Mouse (Mus musculus) A20 (cell line): ENCODE results near the gene Rimbp3.
"Not testable (repeated sequence)": the region's sequence is repeated elsewhere in the genome, so short reads cannot be mapped to it uniquely, and the experiment has no call there.

ENCODE experiments used
- DNase-seq: peaks from one replicate; pipeline ENCODE4 v3.0.0-alpha.2; 2011; ENCODE audit warnings: low read depth, low spot score

Gene Rimbp3

DNA sequence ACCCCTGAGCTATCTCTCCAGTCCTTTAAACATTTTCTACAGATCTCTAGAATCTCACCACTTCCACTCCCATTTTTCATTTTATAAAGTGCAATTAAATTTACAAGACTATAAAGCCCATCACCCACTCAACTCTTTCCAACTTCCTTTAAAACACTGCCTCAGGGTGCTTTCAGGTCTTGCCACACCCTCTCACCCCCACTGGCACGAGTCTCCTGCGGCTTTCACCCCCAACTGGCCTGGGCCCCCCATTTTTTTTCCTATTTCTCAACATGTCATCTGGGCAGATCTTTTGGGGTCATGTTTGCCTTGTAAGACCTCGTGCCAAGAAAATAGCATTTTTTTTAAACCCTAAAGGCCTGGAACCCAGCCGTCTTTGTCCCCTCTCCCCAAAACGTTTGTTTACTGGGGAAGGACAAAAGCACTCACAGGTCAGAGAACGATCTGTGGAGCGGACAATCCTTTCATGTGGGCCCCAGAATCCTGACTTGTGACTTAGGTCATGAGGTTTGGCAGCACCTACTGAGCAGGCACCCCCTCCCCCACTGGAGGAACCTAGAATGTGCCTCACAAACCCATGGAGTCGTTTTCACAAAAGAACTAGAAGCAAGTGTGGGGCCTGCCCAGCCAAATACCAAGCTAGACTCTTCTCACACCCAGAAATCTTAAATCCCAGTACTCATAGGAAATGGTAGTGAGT, 8.7 kb downstream of the Rimbp3 start:
- DNase-seq = no peak

GRCm38 (mm10) chr16:17220127-17220733, 11.8 kb downstream of the Rimbp3 start:
- DNase-seq = no peak

DNA sequence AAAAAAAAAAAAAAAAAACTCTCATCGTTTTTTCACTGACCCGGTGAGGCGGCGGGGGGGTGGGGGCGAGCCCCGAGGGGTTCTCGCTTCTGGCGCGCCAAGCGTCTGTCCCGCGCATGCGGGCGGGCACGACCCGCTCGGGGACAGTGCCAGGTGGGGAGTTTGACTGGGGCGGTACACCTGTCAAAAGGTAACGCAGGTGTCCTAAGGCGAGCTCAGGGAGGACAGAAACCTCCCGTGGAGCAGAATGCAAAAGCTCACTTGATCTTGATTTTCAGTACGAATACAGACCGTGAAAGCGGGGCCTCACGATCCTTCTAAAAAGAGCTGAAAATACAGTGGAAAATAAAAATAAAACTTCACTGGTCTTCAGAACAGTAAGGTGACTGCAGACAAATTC, 13.8 kb downstream of the Rimbp3 start:
- peak; percentile 78 for DNase-seq

- no peak for DNase-seq
Observed at GRCm38 (mm10) chr16:17225584-17225983, 17.2 kb downstream of the Rimbp3 start.

DNA sequence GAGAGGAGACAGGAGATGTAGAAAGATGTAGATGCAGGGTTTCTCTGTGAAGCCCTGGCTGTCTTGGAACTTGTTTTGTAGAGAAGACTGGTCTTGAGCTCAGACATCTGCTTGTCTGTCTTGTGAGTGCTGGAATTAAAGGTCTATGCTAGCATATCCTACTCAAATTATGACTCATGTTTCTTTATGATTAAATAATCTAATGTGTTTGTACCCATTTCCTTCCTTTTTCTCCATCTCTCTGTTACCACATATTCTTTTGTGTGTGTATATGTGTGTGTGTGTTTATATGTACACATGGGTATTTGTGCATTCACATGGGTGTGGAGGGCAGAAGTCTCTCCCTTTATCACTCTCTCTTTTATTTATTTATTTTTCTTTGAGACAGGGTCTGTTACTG, 18.1 kb downstream of the Rimbp3 start:
- no peak for DNase-seq

DNA sequence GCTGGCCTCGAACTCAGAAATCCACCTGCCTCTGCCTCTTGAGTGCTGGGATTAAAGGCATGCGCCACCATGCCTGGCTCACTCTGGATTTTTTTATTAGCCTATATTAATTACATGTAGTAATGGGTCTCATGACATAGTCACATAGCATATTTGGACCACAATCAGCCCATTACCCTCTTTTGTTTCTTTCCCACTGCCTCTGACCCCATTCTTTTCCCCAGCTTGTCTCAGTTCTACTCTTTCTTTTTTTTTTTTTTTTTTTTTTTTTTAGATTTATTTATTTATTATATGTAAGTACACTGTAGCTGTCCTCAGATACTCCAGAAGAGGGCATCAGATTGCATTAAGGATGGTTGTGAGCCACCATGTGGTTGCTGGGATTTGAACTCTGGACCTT, 23.1 kb downstream of the Rimbp3 start:
- DNase-seq = not testable (repeated sequence)

DNA sequence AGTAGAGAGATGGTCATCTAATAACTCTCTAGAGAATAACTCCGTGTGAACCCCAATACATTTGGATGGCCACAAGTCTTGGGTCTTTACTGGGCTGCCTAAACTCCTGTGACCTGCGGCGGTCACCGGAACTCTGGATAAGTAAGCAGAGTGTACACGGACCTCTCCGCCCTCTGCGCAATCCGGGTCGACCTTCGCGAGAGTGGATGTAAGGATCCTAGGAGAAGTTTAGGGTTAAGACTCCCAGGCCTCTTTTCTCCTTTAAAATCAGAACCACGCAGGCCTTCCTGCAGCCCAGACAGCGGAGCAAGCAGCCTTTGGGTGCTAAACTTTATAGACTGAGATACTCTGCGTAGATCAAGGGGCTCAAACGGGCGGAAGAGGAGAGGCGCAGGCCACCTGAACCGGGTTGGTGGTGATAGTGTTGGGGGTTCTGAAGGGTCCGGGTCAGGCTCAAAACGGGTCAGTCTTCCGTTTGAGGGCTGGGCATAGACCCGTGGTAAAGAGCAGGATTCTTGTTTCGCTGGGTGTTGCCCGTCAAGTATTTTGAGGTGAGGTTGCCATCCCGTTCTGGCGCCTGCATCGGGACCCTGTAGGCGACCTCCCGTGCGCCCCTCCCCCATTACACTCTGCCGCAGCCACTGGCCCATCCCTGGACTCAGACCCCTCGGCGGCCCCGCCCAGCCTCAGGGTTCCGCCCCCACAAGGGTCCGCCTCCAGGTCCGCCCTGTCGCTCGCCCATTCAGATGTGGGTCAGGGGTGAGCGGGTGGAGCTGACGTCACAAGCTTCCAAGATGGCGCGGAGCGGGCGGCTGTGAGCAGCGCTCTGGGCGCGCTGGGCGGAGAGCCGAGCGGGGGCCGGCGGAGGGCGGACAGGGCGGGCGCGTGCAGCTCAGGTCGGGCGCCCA, 24.6 kb downstream of the Rimbp3 start, which contains the start of gene Hic2:
Gene Hic2, plus strand, starts transcription at position 779 of the 908 bp plus-strand sequence.
- peak; percentile 94 for DNase-seq

DNA sequence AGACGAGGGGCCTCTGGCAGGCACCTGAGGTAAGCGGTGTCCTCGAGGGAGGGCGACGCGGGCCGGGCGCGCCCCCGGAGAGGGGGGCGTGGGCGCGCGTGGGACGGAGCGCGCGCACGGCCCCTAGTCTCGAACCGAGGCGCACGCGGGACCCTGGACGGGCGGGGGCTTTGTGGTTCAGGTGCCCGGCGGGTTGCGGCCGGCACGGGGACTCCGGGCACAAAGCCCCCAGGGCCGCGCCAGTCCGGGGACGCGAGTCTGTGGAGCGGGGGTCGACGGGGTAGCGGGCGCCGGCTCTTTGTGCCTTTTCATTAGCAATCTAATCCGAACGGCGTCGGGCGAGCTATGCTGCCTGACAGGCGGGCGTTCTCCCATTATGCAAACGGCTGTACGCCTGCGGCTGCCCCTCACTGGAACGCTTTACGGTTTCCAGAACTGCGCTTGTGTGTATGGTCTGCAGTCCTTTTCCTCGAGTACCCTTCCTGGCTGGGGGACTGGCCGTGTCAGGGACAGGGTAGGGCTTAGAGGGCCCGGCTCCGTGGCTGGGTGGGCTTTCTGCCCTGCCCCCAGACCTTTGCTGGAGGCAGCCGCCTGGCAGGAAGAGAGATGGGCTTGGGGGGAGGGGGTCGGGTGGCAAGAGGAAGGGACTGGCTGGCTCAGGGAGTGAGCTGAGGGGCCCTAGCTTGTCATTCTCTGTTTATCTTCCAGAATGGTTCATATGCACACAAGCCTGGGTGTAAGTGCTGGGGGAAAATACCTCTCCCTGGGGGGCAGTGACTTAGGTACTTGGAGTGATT, 25.5 kb downstream of the Rimbp3 start:
- DNase-seq = peak; percentile 67

DNA sequence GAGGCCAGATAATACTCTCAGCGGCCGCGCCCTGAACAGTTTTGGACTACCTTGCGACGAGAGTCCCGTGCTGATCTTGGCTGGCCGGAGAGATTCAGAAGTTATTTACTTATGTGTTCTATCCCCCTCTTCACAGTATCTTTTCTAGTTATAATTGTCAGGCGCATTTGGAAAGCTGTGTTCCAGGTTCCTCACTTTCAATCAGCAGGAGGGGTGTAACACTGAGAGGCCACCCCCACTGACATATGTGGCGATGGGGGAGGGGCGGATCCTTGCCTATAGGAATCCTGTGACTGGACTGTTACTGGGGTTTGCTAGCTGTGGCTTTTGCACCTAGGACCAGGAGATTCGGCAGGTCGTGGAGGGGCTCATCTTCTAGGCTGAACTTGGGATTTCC, 26.1 kb downstream of the Rimbp3 start:
- no peak for DNase-seq

DNA sequence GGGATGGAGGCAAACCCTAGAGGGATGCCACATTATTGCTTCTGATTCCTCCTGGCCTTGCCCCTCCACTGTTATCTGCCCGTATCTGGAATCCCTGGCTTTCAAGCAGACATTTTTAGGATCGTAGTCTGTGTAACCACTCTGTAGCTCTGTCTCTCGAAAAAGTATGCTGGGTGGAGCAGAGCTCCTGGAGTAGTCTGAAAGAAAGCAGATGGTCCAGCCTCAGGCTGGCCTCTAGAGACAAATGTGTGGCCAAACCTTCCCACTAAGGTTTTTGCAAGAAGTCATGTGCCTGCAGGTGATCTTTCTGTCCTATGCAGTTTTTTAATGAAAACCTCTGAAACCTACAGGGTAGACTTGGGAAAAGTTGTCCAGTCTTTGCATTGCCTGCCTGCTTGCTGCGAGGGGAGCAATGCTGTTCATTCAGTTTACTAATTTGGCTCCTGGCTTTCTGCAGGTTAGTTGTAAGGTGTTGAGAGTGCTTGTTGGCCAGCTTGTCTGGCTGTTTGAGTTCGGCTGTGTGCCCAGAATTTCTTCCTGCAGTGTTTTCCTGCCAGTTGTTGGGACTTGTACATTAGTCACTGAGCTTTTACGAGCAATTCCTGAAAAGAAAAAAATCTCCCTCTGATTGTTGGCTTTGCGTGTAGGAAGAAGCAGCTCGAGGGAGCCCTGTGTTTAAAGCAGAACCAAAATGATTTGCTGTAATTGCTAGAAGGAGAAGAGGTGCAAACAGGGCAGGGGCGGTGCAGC, 26.7 kb downstream of the Rimbp3 start:
- no peak for DNase-seq

DNA sequence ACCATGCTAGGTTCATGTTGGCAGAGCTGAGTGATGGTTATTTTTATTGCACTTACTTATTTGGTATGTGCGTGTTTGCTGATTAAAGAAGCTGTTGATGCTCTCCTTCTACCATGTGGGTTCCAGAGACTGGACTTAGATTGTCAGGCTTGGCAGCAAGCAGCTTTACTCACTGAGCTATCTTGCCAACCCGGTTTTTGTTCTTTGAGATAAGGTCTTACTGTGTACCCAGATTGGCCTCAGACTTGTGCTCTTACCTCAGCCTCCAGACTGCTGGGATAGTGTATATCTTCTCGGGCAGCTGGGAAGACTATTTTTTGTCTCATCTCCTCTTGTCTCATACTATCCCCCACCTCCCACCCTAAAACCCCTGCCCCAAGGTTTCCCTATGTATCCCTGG, 29.2 kb downstream of the Rimbp3 start:
- no peak for DNase-seq

GRCm38 (mm10) chr16:17239409-17239808, 31.0 kb downstream of the Rimbp3 start:
- no peak for DNase-seq

DNA sequence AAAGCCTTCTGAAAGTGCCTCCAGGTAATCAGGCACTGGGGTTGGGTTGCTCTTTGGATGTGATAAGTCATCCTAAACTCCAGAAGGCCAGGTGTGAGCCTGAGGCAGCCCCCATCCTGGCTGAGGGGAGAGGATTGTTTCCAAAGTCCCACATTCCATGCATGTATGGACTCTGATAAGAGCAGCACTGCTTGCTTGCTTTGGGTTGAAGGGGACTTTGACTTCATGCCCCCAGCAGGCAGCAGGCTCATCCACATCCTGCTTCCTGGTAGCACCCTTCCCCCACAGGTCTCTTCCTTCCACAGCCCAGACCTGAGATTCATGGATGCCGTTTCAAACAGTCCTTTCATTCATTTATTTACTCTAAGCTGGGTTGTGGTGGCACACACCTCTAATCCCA, 35.3 kb downstream of the Rimbp3 start:
- no peak for DNase-seq

GRCm38 (mm10) chr16:17244996-17245395, 36.6 kb downstream of the Rimbp3 start:
- DNase-seq = no peak

- no peak for DNase-seq
Observed at GRCm38 (mm10) chr16:17247727-17248126, 39.3 kb downstream of the Rimbp3 start.

GRCm38 (mm10) chr16:17249135-17249534, 40.7 kb downstream of the Rimbp3 start:
- peak; percentile 32 for DNase-seq

- no peak for DNase-seq
Observed at GRCm38 (mm10) chr16:17251539-17251938, 43.1 kb downstream of the Rimbp3 start.

GRCm38 (mm10) chr16:17252086-17252726, 43.8 kb downstream of the Rimbp3 start:
- no peak for DNase-seq

- DNase-seq = no peak
Observed at GRCm38 (mm10) chr16:17252841-17253240, 44.4 kb downstream of the Rimbp3 start.

- DNase-seq = no peak
Observed at GRCm38 (mm10) chr16:17254005-17254597, 45.7 kb downstream of the Rimbp3 start.
